Mouse (Mus musculus): ENCODE results near the gene Pcdh15. TPM values are rescaled to one million over a fixed set of nuclear protein-coding genes. Genes with fewer than 3 reads are reported as not detected.

The Pcdh15 gene
- polyA plus RNA-seq, 1 experiment: 0.16 TPM

- no peaks in the 10 kb centered on the region for H3K36me3 ChIP-seq (ENCODE audit: control insufficient read depth, insufficient read depth, low read length)
- no peaks in the 10 kb centered on the region for H3K27me3 ChIP-seq (replicated peaks; ENCODE audit: control insufficient read depth, insufficient read depth, low read length)
- H3K4me1 ChIP-seq (ENCODE audit: control insufficient read depth, insufficient read depth, low read length): no peaks in the 10 kb centered on the region
- WGBS: 27% methylated on average over 10 of the region's 10 CpGs
- no peak overlapping the region for H3K27ac ChIP-seq (ENCODE audit: insufficient read depth, low read depth, low read length)
- DNase-seq: no peak
- TF ChIP-seq CTCF (conservative IDR thresholded peaks at IDR 0.05; ENCODE audit: insufficient read depth, insufficient read length, low read depth, low read length): no peak
- TF ChIP-seq POLR2A (IDR thresholded peaks at IDR 0.05; ENCODE audit: low read depth, low read length): no peak
- H3K4me3 ChIP-seq (ENCODE audit: insufficient read depth, low read depth, low read length): no peak overlapping the region
Measured at GRCm38 (mm10) chr10:74387538-74388499, 1288.7 kb downstream of the Pcdh15 start.

- H3K36me3 ChIP-seq (ENCODE audit: control insufficient read depth, insufficient read depth, low read length): no peaks in the 10 kb centered on the region
- no peaks in the 10 kb centered on the region for H3K27me3 ChIP-seq (replicated peaks; ENCODE audit: control insufficient read depth, insufficient read depth, low read length)
- H3K4me3 ChIP-seq (ENCODE audit: insufficient read depth, low read depth, low read length): no peak overlapping the region
- TF ChIP-seq CTCF (conservative IDR thresholded peaks at IDR 0.05; ENCODE audit: insufficient read depth, insufficient read length, low read depth, low read length) (no peak), POLR2A (IDR thresholded peaks at IDR 0.05; ENCODE audit: low read depth, low read length) (no peak)
- no peak for DNase-seq
- no peaks in the 10 kb centered on the region for H3K4me1 ChIP-seq (ENCODE audit: control insufficient read depth, insufficient read depth, low read length)
- H3K27ac ChIP-seq (ENCODE audit: insufficient read depth, low read depth, low read length): no peak overlapping the region
- 86% methylated on average over 8 of the region's 8 CpGs for WGBS
Measured at GRCm38 (mm10) chr10:74403111-74403510, 1304.0 kb downstream of the Pcdh15 start.

GRCm38 (mm10) chr10:74414021-74414420, 1314.9 kb downstream of the Pcdh15 start:
- Histone ChIP-seq H3K27ac (ENCODE audit: insufficient read depth, low read depth, low read length) (no peak overlapping the region), H3K27me3 (replicated peaks; ENCODE audit: control insufficient read depth, insufficient read depth, low read length) (no peaks in the 10 kb centered on the region), H3K4me3 (ENCODE audit: insufficient read depth, low read depth, low read length) (no peak overlapping the region), H3K4me1 (ENCODE audit: control insufficient read depth, insufficient read depth, low read length) (no peaks in the 10 kb centered on the region), H3K36me3 (ENCODE audit: control insufficient read depth, insufficient read depth, low read length) (no peaks in the 10 kb centered on the region)
- no peak for DNase-seq
- TF ChIP-seq CTCF (conservative IDR thresholded peaks at IDR 0.05; ENCODE audit: insufficient read depth, insufficient read length, low read depth, low read length) (no peak), POLR2A (IDR thresholded peaks at IDR 0.05; ENCODE audit: low read depth, low read length) (no peak)
- WGBS: 42% methylated on average over 3 of the region's 3 CpGs

GRCm38 (mm10) chr10:74414945-74415344, 1315.8 kb downstream of the Pcdh15 start:
- 73% methylated on average over 1 of the region's 1 CpGs for WGBS
- Histone ChIP-seq H3K27me3 (replicated peaks; ENCODE audit: control insufficient read depth, insufficient read depth, low read length) (no peaks in the 10 kb centered on the region), H3K27ac (ENCODE audit: insufficient read depth, low read depth, low read length) (no peak overlapping the region), H3K4me3 (ENCODE audit: insufficient read depth, low read depth, low read length) (no peak overlapping the region), H3K4me1 (ENCODE audit: control insufficient read depth, insufficient read depth, low read length) (no peaks in the 10 kb centered on the region), H3K36me3 (ENCODE audit: control insufficient read depth, insufficient read depth, low read length) (no peaks in the 10 kb centered on the region)
- TF ChIP-seq POLR2A (IDR thresholded peaks at IDR 0.05; ENCODE audit: low read depth, low read length) (no peak), CTCF (conservative IDR thresholded peaks at IDR 0.05; ENCODE audit: insufficient read depth, insufficient read length, low read depth, low read length) (no peak)
- no peak for DNase-seq

- 61% methylated on average over 4 of the region's 4 CpGs for WGBS
- Histone ChIP-seq H3K4me1 (ENCODE audit: control insufficient read depth, insufficient read depth, low read length) (no peaks in the 10 kb centered on the region), H3K36me3 (ENCODE audit: control insufficient read depth, insufficient read depth, low read length) (no peaks in the 10 kb centered on the region), H3K27me3 (replicated peaks; ENCODE audit: control insufficient read depth, insufficient read depth, low read length) (no peaks in the 10 kb centered on the region), H3K27ac (ENCODE audit: insufficient read depth, low read depth, low read length) (no peak overlapping the region), H3K4me3 (ENCODE audit: insufficient read depth, low read depth, low read length) (no peak overlapping the region)
- no peak for DNase-seq
- TF ChIP-seq CTCF (conservative IDR thresholded peaks at IDR 0.05; ENCODE audit: insufficient read depth, insufficient read length, low read depth, low read length): no peak
- no peak for TF ChIP-seq POLR2A (IDR thresholded peaks at IDR 0.05; ENCODE audit: low read depth, low read length)
Measured at GRCm38 (mm10) chr10:74415359-74415758, 1316.2 kb downstream of the Pcdh15 start.

- Histone ChIP-seq H3K27me3 (replicated peaks; ENCODE audit: control insufficient read depth, insufficient read depth, low read length) (no peaks in the 10 kb centered on the region), H3K36me3 (ENCODE audit: control insufficient read depth, insufficient read depth, low read length) (no peaks in the 10 kb centered on the region), H3K27ac (ENCODE audit: insufficient read depth, low read depth, low read length) (no peak overlapping the region), H3K4me1 (ENCODE audit: control insufficient read depth, insufficient read depth, low read length) (no peaks in the 10 kb centered on the region), H3K4me3 (ENCODE audit: insufficient read depth, low read depth, low read length) (no peak overlapping the region)
- 64% methylated on average over 10 of the region's 10 CpGs for WGBS
- DNase-seq: no peak
- TF ChIP-seq POLR2A (IDR thresholded peaks at IDR 0.05; ENCODE audit: low read depth, low read length) (no peak), CTCF (conservative IDR thresholded peaks at IDR 0.05; ENCODE audit: insufficient read depth, insufficient read length, low read depth, low read length) (no peak)
Measured at GRCm38 (mm10) chr10:74415949-74416348, 1316.8 kb downstream of the Pcdh15 start.

GRCm38 (mm10) chr10:74450069-74450468, 1350.9 kb downstream of the Pcdh15 start:
- 87% methylated on average over 11 of the region's 11 CpGs for WGBS

More at GRCm38 (mm10) chr10:74450069-74450468, 1350.9 kb downstream of the Pcdh15 start:
- TF ChIP-seq CTCF (conservative IDR thresholded peaks at IDR 0.05; ENCODE audit: insufficient read depth, insufficient read length, low read depth, low read length) (no peak), POLR2A (IDR thresholded peaks at IDR 0.05; ENCODE audit: low read depth, low read length) (no peak)
- no peak for DNase-seq
- Histone ChIP-seq H3K27ac (ENCODE audit: insufficient read depth, low read depth, low read length) (no peak overlapping the region), H3K36me3 (ENCODE audit: control insufficient read depth, insufficient read depth, low read length) (no peaks in the 10 kb centered on the region), H3K4me3 (ENCODE audit: insufficient read depth, low read depth, low read length) (no peak overlapping the region), H3K27me3 (replicated peaks; ENCODE audit: control insufficient read depth, insufficient read depth, low read length) (no peaks in the 10 kb centered on the region), H3K4me1 (ENCODE audit: control insufficient read depth, insufficient read depth, low read length) (no peaks in the 10 kb centered on the region)
